Mouse (Mus musculus) kidney, postnatal 10 days (tissue): Measurements from ENCODE around the gene 4930522L14Rik.
"Not testable (repeated sequence)": the region's sequence is repeated elsewhere in the genome, so short reads cannot be mapped to it uniquely, and the experiment has no call there.

ENCODE experiments used
- DNase-seq: peaks from one replicate; pipeline ENCODE4 v3.0.0; 2021; ENCODE audit warnings: mixed read lengths

The 4930522L14Rik gene

GRCm38 (mm10) chr5:109751391-109752071 lies at the start of gene 4930522L14Rik:
Gene 4930522L14Rik, minus strand, starts transcription at chr5:109751886.
- DNase-seq: peak; percentile 68

GRCm38 (mm10) chr5:109801466-109801865 lies 49.8 kb upstream of the 4930522L14Rik start:
- DNase-seq: not testable (repeated sequence)

GRCm38 (mm10) chr5:109799948-109800347 lies 48.3 kb upstream of the 4930522L14Rik start:
- not testable (repeated sequence) for DNase-seq

GRCm38 (mm10) chr5:109797017-109797416 lies 45.3 kb upstream of the 4930522L14Rik start:
- DNase-seq: not testable (repeated sequence)

- peak; percentile 43 for DNase-seq
Measured at GRCm38 (mm10) chr5:109795967-109796652, 44.4 kb upstream of the 4930522L14Rik start.

GRCm38 (mm10) chr5:109752073-109752780 lies 541 bp upstream of the 4930522L14Rik start:
- not testable (repeated sequence) for DNase-seq

- not testable (repeated sequence) for DNase-seq
Measured at GRCm38 (mm10) chr5:109745081-109745480, 6.6 kb downstream of the 4930522L14Rik start.

GRCm38 (mm10) chr5:109717341-109717740 lies 34.3 kb downstream of the 4930522L14Rik start:
- DNase-seq: not testable (repeated sequence)

GRCm38 (mm10) chr5:109691205-109691965 lies 60.3 kb downstream of the 4930522L14Rik start:
- DNase-seq: not testable (repeated sequence)

- DNase-seq: peak; percentile 81
Measured at GRCm38 (mm10) chr5:109690537-109691201, 61.0 kb downstream of the 4930522L14Rik start, which contains the start of gene 5430403G16Rik. Gene 5430403G16Rik, minus strand, starts transcription at chr5:109691041.
